Mouse (Mus musculus) heart, embryonic 11.5 days (tissue): Measurements from ENCODE around the gene B4galt4. TPM values are rescaled to one million over a fixed set of nuclear protein-coding genes. Genes with fewer than 3 reads are reported as not detected.

Experiments used
- ATAC-seq: fragments of 200-750 bp; cut with Nextera tagmentation; replicated peaks from 2 replicates; pipeline ENCODE4 v1.8.0; 2017; ENCODE audit warnings: moderate library complexity; ENCODE audit not compliant: insufficient number of reproducible peaks, low FRiP score, low TSS enrichment
- H3K27ac ChIP-seq: fragments of 300-500 bp; sonication (generic); 2 replicates; pipeline ENCODE4 v1.5.1; 2014; ENCODE audit warnings: mild to moderate bottlenecking, low read depth, low read length
- H3K27me3 ChIP-seq: fragments of 300-500 bp; sonication (generic); 2 replicates; pipeline ENCODE4 v1.6.1; 2014; ENCODE audit warnings: mild to moderate bottlenecking, low read length, mixed read lengths; ENCODE audit not compliant: control insufficient read depth, insufficient read depth
- H3K36me3 ChIP-seq: fragments of 300-500 bp; sonication (generic); 2 replicates; pipeline ENCODE4 v1.6.1; 2014; ENCODE audit warnings: mild to moderate bottlenecking, low read length, moderate library complexity, mixed read lengths; ENCODE audit not compliant: control insufficient read depth, insufficient read depth
- H3K4me1 ChIP-seq: fragments of 300-500 bp; sonication (generic); 2 replicates; pipeline ENCODE4 v1.6.1; 2014; ENCODE audit warnings: low read length; ENCODE audit not compliant: control insufficient read depth, insufficient read depth
- H3K4me2 ChIP-seq: fragments of 300-500 bp; sonication (generic); 2 replicates; pipeline ENCODE4 v1.6.1; 2014; ENCODE audit warnings: mild to moderate bottlenecking, moderate library complexity
- H3K4me3 ChIP-seq: fragments of 300-500 bp; sonication (generic); 2 replicates; pipeline ENCODE4 v1.5.1; 2014; ENCODE audit warnings: low read depth, low read length
- H3K9ac ChIP-seq: fragments of 300-500 bp; sonication (generic); 2 replicates; pipeline ENCODE4 v1.6.1; 2014; ENCODE audit warnings: mild to moderate bottlenecking, low read depth, low read length, moderate library complexity
- H3K9me3 ChIP-seq: fragments of 300-500 bp; sonication (generic); replicated peaks from 2 replicates; pipeline ENCODE4 v1.6.1; 2016; ENCODE audit warnings: low read length; ENCODE audit not compliant: control insufficient read depth
- WGBS: fragments of 180-500 bp; shearing (Covaris S2); extraction: QIAGEN DNeasy Blood & Tissue Kit; methylation state at CpG from one replicate; pipeline ENCODE4 v1.1.7; 2014; ENCODE audit not compliant: insufficient replicate concordance; 5-methylcytosine and 5-hydroxymethylcytosine counted together
- polyA plus RNA-seq: library from polyadenylated mRNA; unstranded; fragments of >200 nt; fragmentation: Nextera tagmentation; extraction: Ambion mirVana; gene quantifications from 2 replicates; pipeline ENCODE4 v1.2.1, GENCODE M21; 2014

B4galt4 gene
- polyA plus RNA-seq, 1 experiment from 2014 or later: 31.0 TPM

GRCm38 (mm10) chr16:38812521-38812920, 70.5 kb downstream of the B4galt4 start:
- Histone ChIP-seq H3K9me3 (no peaks in the 10 kb centered on the region), H3K36me3 (no peaks in the 10 kb centered on the region), H3K27ac (no peak overlapping the region), H3K4me3 (no peak overlapping the region), H3K9ac (no peak overlapping the region), H3K4me2 (no peak overlapping the region), H3K4me1 (peaks cover 9% of the 10 kb centered on the region), H3K27me3 (no peaks in the 10 kb centered on the region)
- 27% methylated on average over 8 of the region's 8 CpGs for WGBS
- ATAC-seq: no peak

Other genes starting within 250 kb of the B4galt4 start
- gene Timmdc1, start 219.6 kb upstream of the B4galt4 start, polyA plus RNA-seq: 33.3 and 33.6 TPM in 2 replicates
- 33.5 and 37.7 TPM in 2 replicates for gene Poglut1, start 192.0 kb upstream of the B4galt4 start, polyA plus RNA-seq
- 77.3 and 84.0 TPM in 2 replicates for gene Tmem39a, start 183.6 kb upstream of the B4galt4 start, polyA plus RNA-seq
- gene Arhgap31, start 29.0 kb upstream of the B4galt4 start, polyA plus RNA-seq: 33.9 and 35.8 TPM in 2 replicates
- gene Upk1b, start 58.1 kb downstream of the B4galt4 start, polyA plus RNA-seq: 30.6 and 33.2 TPM in 2 replicates
- not detected in 2 replicates for gene 4930435E12Rik, start 86.5 kb downstream of the B4galt4 start, polyA plus RNA-seq
- gene Igsf11, start 150.4 kb downstream of the B4galt4 start, polyA plus RNA-seq: 0.23 and 0.49 TPM in 2 replicates